Mouse (Mus musculus) frontal cortex, adult (tissue): Measurements from ENCODE around the gene Sirt2.

ENCODE experiments used
- ATAC-seq: cut with Nextera tagmentation; 2 replicates; pipeline ENCODE4 v1.9.2; 2017; ENCODE audit warnings: mild to moderate bottlenecking, moderate library complexity, mixed read lengths; ENCODE audit not compliant: low TSS enrichment

The Sirt2 gene

DNA sequence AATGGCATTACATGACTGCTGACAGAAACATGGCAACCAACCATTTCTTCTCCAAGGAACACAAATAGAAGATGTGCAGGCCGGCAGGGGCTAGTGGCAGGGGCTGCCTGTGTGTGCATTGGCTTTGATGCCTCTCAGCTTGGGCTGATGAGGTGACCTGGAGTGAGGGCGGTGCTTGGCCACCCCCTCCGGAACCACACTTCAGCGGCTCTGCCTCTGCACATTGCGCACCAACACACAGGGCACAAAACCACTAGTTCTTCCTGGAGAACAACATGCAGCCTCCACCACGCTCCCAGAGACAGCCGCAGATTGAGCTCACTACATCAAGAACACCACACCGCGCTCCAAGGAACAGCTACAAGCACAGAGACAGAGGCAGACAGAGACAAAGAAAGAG, 49.7 kb downstream of the Sirt2 start:
- no peak for ATAC-seq

- ATAC-seq, result no peak
These were observed 50.4 kb downstream of the Sirt2 start for GRCm38 (mm10) chr7:28816920-28817319.

GRCm38 (mm10) chr7:28817524-28817923, 51.0 kb downstream of the Sirt2 start:
- ATAC-seq, result no peak

- no peak for ATAC-seq
These were observed 51.4 kb downstream of the Sirt2 start for GRCm38 (mm10) chr7:28817957-28818356.

- no peak for ATAC-seq
These were observed 51.9 kb downstream of the Sirt2 start for GRCm38 (mm10) chr7:28818436-28818835.

DNA sequence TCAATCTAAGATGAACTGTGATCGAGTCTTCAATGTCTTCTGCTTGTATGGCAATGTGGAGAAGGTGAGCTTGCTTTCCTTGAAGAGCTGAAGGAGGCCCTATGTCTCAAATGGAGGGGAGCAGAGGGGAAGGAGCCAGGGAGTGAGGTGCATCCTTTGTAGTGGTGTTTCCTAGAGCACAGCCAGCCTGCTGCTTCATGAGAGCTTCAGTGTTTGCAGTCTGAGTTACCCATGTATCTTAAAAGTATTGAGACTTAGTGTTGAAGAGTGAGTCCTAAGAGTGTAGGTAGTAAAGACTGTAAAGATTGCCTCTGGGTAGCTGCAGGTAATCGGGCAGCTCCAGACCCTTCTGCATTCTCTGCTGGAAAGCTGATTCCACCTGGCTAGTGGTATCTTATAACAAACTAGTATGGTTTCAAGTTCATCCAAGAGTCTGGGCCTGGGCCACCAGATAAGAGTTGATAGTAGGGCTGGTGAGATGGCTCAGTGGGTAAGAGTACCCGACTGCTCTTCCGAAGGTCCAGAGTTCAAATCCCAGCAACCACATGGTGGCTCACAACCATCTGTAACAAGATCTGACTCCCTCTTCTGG, 52.4 kb downstream of the Sirt2 start:
- ATAC-seq, result no peak

GRCm38 (mm10) chr7:28819571-28819970, 53.0 kb downstream of the Sirt2 start:
- no peak for ATAC-seq

- ATAC-seq, result no peak
These were observed 54.1 kb downstream of the Sirt2 start for GRCm38 (mm10) chr7:28820358-28821260.

DNA sequence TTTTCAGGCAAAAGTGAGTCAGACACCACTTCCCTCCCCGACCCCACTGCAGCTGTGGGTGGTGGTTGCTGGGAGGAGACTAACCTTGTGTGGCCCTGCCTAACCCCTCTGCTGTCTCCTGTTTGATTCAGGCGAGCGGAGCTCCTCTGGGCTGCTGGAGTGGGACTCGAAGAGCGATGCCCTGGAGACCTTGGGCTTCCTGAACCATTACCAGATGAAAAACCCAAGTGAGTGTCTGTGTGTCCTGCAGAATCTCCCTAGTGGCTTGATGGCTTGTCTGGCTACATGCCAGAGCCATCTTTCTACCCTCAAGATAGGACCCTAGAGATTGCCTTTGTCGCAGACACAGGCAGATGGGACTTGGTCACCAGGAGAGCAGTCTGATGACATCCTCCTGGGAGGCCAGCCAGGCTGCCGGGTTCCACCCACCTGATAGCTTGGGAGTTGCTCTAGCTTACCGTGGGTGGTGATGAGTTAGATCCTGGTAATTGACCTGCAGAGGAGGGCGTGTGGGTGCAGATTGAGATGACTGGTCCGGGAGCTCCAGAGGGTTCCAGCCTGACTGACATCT, 54.8 kb downstream of the Sirt2 start:
- peak; percentile 10; the same call in 1 of the 2 replicates for ATAC-seq

DNA sequence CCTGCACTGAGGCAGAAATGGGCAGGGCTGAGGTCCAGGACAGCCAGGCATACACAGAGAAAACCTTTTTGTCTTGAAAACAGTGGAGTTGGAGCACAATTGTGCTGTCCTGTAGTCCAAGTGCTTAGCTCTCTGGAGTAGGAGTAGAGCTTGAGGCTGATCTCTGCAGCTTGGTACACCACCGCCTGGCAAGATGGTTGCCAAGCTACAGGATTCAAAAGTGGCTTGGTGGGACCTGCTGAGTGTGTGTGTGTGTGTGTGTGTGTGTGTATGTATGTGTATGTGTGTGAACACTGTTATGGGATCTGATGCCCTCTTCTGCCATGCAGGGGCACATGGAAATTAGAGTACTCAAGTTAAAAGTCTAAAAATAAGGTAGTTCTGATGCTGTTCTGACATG, 56.0 kb downstream of the Sirt2 start:
- no peak for ATAC-seq

- ATAC-seq, result no peak
These were observed 56.7 kb downstream of the Sirt2 start for GRCm38 (mm10) chr7:28822993-28823903.

GRCm38 (mm10) chr7:28823932-28824331, 57.4 kb downstream of the Sirt2 start:
- ATAC-seq, result no peak

- ATAC-seq, result peak; percentile 62
These were observed 58.6 kb downstream of the Sirt2 start, which contains the start of gene Ech1 for GRCm38 (mm10) chr7:28824941-28825685. Gene Ech1, plus strand, starts transcription at chr7:28825217.

DNA sequence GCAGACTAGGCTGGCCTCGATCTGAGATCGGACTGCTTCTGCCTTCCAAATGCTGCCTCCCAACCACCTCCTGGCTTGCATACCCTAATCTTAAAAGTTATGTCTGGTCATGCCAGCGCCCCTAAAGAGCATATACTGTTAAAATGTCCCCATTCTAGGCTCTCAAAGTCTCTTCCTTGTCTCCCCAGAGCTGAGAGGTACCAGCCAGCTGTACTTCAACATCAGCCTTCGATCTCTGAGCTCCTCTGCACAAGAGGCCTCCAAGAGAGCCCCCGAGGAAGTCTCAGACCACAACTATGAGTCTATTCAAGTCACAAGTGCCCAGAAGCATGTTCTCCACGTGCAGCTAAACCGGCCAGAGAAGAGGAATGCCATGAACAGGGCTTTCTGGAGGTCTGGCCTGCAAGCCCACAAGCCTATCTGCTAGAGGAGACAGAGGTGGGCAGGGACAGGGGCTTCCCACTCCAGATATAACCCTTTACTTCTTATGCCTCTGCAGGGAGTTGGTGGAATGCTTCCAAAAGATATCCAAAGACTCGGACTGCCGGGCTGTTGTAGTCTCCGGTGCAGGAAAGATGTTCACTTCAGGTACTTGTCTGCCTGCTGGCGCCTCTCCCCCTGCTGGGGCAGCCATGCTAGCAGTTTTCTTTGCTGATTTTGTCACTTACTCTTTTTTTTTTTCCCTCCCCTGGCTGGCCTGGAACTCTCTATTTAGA, 59.3 kb downstream of the Sirt2 start:
- no peak for ATAC-seq

DNA sequence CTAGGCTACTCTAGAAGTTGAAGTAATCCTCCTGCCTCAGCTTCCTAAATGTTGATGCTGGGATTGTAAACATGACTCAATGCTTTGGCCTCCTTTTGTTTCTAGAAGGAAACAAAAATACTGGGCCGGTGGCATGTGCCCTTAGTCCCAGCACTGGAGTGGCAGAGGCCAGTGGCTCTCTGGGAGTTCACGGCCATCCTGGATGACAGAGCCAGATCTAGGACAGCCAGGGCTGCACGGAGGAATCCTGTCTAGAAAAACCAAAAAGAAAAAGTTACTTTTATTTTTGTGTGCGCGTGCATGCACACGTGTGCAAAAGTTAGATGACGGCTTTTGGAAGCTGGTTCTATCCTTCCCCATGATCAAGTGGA, 59.9 kb downstream of the Sirt2 start:
- no peak for ATAC-seq

GRCm38 (mm10) chr7:28827338-28827737, 60.8 kb downstream of the Sirt2 start:
- no peak for ATAC-seq

GRCm38 (mm10) chr7:28829821-28830220, 63.3 kb downstream of the Sirt2 start:
- ATAC-seq, result no peak

DNA sequence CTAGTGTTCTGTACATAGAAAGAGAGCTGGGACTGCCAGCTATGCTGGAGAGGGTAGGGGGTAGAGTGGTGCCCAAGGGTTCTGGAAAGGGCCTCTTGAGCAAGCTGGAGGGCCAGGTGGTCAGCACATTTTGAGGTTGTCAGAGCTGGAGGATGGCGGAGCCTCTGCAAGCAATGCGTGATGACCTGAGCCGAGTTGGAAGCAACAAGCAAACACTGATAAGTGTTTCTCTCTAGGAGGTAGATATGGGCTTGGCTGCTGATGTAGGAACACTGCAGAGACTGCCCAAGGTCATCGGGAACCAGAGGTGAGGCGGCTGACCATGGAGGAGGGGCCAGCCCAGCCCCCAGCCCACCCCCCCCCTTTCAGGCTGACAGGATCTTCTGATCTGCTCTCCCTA, 64.4 kb downstream of the Sirt2 start:
- ATAC-seq, result no peak

DNA sequence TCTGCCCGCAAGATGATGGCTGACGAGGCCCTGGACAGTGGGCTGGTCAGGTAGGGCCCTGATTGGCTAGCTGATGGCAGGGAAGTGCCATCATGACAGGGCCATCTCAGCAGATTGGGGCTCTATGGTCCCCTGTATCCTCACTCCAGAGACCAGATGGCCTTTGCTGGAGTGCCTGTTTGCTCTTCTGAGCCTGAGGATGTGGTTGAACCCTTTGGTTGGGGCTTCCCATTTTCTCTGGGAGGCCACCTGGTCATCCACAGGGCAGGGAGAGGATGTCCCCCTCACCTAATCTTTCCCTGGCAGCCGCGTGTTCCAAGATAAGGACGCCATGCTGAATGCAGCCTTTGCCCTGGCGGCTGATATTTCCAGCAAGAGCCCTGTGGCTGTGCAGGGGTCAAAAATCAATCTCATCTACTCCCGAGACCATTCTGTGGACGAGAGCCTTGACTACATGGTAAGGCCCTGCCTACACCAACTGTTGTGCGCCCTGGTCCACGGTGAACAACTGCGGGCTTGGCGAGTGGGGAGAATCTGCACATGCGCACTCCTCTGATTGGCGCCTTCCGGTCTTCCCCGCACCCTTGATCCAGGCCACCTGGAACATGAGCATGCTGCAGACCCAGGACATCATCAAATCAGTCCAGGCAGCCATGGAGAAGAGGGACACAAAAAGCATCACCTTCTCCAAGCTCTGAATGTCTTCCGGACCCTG, 65.0 kb downstream of the Sirt2 start:
- no peak for ATAC-seq

GRCm38 (mm10) chr7:28832137-28832536, 65.6 kb downstream of the Sirt2 start:
- ATAC-seq, result no peak
